Mouse (Mus musculus): ENCODE data around the gene Hinfp.
"Not testable (repeated sequence)": the region's sequence is repeated elsewhere in the genome, so short reads cannot be mapped to it uniquely, and the experiment has no call there.

- not testable (repeated sequence) for TF ChIP-seq TAL1 (conservative IDR thresholded peaks at IDR 0.05; ENCODE audit: low read depth, low read length); GATA1 (IDR thresholded peaks at IDR 0.05; ENCODE audit: borderline replicate concordance, low read length); CTCF (IDR thresholded peaks at IDR 0.05; ENCODE audit: low read depth, low read length); GATA2 (IDR thresholded peaks at IDR 0.05; ENCODE audit: borderline replicate concordance, low read depth, low read length); POLR2AphosphoS5 (IDR thresholded peaks at IDR 0.05; ENCODE audit: insufficient replicate concordance, low read depth, low read length)
Measured at GRCm38 (mm10) chr9:44336513-44336912, 31.0 kb upstream of the Hinfp start.

All from G1E (cell line).